Mouse (Mus musculus): ENCODE measurements around the gene Stim2.

The Stim2 gene

DNA sequence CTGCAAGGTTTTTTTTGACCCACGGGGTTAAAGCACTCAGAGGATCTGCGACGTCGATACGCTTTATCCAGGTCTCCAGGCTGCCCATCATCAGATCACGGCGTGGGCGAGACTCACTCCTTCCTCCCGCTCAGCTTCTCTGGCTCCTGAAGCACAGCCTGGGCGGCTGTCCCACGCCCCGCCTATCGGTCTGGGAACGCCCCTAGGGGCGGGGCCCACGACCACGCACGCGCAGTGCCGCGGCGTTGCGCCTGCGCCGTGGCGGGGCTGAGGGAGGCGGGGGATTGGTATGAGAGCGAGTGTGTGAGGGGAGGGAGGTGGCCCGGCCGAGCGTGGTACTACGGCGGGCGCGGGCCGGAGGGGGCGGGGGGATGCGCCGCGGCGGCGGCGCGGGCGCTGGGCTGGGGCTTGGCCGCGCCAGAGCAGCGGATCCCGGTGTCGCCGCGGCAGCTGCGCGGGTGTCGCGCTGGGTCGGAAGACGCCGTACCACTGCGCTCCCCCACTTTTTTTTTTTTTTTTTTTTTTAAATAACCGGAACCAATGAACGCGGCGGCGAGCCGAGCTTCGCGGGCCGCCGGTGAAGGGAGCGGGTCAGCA lies at the start of gene Stim2:
Gene Stim2 (plus strand): TSS at position 354 of the 597 bp plus-strand sequence.
- WGBS = under 1% methylated on average over 68 of the region's 71 CpGs

DNA sequence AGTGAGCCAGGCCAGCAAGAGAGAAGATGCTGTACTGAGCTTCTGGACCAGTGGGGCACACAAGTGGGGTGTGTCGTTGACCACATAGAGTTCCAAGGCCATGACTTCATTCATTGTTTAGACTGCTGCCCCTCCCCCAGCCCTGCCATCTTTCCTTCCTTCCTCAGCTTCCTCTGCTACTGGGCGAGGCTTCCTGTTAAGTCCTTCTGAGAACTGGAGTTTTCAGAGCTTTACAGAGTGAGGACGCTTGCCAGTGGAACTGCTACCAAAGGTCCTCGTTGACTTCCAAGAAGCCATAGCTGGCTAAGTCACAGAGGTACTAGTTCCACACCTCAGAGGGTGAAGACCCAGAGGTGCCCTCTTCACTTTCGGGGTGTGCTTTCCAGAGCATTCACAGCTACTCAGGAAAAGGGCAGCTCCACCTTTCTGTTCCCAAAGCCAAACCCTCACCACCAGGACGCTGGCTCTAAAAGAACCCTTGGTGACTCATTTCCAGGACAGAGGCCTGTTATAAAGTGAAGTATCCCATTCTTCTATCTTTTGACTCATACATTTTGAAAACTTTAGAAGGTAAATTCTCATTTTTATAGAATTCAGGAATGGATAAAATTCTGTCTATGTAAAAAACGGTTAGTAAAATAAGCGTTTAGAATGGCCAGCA lies 49.6 kb upstream of the Stim2 start:
- 79% methylated on average over 8 of the region's 8 CpGs for WGBS

DNA sequence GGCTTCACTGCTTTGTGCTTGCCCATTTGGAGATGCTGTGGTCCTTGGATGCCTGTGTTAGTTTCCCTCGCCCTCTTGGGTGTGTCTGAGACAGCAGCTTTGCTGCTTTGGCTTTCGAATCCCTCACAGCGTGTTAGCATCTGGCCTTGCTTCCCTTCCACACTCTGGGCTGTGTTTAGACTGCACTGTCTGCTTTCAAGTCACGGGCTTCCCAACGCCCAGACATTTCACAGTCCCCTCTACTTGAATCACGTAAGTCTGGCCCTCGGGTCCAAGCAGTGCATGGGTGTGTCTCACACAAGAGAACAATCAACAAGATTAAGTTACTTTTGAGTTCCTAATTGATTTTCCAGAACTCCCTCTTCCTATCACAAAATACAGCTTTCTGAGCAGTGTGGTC lies 48.1 kb upstream of the Stim2 start:
- WGBS = 48% methylated on average over 7 of the region's 7 CpGs

DNA sequence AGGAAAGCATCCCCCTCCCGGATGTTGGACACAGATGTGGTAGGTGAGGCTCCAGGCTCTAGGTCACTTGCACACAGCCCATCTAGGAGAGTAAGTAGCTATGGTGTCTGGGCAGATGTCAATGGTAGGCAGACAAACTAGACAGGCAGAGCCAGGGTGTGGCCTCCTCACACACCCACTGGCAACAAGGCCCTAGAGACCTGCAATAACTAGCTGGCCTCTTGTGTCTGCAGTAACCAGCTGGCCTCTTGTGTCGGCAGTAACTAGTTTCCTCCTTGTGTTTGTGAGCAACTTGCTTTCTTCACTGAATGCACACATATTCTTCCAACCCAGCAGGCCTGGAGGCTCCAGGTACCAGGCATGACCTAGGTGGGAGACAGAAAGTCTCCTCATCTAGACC lies 44.5 kb upstream of the Stim2 start:
- 94% methylated on average over 2 of the region's 2 CpGs for WGBS

DNA sequence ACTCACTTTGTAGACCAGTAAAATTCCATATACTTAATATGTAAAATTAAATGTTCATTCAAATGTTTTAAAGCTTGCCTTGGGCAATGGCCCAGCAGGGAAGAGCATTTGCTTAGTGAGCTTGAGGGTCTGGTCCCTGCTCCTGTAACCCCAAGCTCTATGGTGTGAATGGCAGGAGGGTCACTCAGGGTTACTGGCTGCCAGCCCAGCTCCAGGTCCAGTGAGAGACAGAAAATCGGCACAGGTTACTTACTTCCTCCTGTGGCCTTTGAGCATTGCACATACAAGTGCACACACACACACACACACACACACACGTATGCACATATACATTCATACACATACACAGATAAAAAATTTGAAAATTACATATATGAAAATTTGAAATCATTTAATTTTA lies 42.3 kb upstream of the Stim2 start:
- WGBS = 82% methylated on average over 2 of the region's 2 CpGs

DNA sequence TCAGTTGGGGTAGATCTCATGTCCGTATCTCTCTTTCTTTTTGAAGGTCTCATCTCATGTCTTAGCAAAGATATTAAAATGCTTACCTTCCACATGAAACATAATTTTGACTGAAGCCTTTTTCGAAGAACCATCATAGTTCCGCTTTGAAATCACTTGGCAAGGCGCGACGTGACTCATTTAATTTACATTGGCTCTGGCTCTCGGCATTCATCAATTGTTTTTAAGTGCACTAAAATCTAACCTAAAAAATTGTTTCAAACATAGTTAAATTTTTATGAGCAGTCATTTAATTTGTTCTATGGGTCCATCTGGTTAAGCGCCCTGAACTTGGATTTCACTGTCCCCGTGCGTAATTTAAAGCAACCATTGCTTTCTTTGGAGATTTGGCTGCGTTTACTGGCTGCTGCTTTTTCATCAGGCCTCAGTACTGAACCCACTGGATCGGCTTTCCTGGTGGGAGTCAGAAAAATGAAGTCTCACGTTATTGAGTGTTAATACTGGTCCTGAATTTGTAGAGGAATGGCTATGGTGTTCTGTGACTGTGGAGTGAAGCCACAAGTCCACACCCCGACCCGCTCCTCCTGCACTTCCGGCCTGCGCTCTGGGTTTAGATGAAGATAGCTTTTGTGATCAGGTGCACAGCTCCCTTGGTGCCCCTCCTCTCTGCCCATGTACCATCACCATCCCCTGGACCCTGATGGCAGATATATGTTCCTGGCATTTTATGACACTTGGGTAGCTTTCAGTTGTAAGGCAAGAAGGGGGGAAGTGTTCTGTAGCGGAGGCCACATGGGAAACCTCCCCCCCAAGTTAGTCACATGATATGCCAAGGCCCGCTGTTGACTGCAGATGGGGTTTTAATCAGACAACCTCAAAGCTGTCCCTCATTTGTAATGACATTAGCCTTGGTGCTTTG lies 41.6 kb upstream of the Stim2 start:
- 76% methylated on average over 19 of the region's 19 CpGs for WGBS

DNA sequence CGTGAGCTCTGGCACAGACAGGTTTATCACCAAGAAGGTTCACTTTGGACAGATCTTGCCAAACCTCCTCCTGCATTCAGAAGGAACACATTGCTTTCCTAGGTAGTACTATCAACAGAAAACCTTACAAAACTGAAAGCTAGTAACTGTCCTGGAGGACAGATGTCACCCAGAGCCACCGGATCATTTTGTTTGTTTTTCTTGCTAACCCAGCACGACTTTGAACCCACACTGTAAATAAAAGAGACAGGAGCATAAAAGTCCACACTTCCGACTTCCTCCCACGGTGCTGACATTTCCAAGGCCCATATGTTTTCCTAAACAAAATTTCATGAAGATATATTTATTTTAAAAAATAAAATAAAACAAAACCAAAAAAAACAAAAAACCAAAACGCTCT lies 41.0 kb upstream of the Stim2 start:
- WGBS = 72% methylated on average over 6 of the region's 6 CpGs

DNA sequence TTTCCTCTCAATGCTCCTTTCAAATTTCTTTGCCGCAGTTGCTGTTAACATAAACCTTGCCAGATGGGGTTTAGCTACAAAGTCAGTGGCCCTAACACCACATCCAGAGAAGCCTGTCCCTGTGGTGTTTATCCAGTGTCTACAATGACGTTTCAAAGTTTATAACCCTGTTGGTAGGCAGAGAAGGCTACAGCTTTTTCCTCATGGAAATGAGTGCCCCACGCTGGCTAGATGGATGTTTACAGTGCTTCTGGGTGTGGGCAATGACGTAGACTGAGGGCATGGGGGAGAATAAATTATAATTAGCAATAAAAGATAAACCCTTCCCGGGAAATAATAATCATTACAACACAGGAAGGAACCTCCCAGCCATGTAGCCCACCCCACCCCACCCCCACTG lies 37.1 kb upstream of the Stim2 start:
- 69% methylated on average over 5 of the region's 5 CpGs for WGBS

DNA sequence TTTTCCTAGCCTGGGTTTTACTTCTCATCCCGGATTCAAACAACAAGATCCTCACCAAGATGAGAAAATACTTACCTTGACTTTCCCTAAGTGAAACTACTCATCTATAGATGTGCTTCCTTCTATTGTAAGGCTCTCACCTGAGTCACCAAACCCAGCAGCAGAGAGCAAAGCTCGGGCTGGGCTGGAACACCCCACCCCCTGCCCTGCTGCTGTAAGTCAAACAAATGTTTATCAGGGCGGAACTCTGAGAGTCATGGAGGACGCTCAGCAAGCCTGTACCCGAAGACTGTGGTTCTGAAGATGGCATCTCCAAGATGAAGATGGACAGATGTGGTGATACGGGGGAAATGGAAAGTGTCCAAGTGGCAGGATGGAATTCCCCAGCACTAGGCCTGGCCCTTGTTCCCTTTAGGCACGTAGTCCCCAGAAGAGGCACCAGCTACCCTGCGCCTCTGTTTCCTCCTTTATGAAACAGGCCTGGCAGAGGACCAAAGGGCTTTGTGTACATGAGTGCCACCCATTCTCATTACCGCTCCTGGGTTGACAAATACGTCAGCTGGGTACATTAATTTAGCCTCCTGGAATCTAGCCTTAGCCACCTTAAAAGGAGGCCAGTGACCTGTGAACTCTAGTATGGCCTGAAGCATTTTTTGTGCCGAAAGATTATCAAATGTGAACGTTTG lies 36.3 kb upstream of the Stim2 start:
- WGBS = 73% methylated on average over 12 of the region's 12 CpGs

DNA sequence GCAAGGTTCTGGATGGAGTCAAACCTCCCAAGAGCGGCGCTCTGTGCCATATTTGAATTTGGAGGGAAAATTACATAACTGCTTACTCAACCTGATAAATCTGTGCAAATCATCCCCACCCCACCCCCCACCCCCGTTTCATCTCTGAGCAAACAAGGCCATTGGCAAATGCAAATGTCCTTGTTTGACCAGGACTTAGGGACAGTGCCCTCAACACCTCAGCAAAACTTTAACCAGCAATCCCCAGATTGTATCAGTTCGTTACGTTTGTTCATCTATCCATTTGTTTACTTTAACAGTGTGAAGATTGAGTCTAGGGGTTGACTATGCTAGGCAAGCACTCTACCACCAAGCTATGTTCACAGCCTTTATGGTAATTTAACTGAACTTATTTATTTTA lies 32.6 kb upstream of the Stim2 start:
- WGBS = 94% methylated on average over 5 of the region's 5 CpGs

DNA sequence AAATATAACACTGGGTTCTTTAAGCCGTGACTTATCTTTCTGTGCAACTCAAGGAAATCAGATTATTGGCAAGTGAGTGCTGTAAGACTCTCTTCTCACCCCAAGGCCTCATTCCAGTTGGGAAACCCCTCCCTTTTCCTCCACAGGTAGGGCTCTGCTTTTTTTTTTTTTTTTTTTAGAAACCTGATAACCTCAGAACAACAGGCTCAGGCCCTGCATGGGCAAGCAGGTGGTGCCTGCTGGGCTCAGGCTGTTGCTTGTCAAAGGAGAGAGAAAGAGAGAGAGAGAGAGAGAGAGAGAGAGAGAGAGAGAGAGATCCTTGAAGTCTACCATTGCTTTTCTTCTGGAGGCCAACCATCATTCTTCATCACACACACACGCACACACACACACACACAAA lies 30.7 kb upstream of the Stim2 start:
- 89% methylated on average over 2 of the region's 2 CpGs for WGBS

DNA sequence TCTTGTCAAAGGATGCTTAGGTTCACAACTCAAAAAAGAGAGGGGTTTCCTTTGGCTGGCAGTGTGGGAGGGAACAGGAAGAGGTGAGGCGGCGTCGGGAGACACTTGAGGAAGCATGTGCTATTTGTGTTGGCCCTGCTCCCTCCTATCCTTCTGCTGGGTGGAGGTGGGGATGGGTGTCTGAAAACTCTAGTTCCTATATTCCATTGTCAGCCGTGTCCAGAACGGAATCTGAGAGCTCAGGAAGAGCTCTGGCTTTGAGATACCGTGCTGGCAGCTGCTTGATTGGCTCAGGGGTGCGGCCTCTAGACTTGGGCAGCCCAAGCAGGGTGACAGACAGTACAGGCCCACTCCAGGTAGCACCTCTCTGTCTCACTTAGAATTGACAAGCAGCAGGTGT lies 28.1 kb upstream of the Stim2 start:
- WGBS = 46% methylated on average over 7 of the region's 7 CpGs

DNA sequence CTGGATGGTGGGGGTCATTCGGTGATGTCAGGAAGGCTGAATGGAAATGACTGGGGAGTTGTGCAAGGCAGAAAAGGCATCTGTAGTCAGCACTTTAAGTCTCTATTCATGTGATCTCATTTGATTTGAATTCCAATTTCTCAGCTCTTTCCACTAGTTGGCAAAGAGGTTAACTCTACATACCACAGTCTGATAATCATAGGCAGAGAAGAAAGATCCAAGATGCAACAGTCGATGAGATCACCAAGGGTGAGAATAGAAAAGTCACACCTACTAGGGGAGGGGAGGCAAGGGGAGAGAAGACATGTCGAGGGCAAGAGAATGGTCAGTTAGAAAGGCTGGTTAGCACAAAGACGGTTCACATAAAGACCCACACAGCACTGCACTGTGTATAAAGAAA lies 27.1 kb upstream of the Stim2 start:
- WGBS = 70% methylated on average over 4 of the region's 4 CpGs

DNA sequence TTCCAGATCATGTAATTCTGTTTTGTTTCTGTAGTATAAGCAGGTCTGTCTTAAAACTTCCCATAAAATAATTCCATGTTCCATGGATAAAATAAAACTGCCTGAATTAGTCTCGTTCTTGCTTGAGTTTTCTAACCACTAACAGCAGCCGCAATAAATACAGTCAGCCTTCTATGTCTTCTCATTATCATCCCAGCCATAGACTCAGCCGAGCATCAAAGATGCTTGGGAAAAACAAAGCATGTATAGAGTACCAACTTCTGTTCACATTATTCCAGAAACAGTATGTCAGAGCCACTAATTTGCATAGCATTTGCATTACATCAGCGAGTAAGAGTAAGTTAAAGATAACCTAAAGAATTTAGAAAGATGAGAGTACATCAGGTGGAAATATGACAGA lies 25.4 kb upstream of the Stim2 start:
- WGBS = 41% methylated on average over 4 of the region's 4 CpGs

DNA sequence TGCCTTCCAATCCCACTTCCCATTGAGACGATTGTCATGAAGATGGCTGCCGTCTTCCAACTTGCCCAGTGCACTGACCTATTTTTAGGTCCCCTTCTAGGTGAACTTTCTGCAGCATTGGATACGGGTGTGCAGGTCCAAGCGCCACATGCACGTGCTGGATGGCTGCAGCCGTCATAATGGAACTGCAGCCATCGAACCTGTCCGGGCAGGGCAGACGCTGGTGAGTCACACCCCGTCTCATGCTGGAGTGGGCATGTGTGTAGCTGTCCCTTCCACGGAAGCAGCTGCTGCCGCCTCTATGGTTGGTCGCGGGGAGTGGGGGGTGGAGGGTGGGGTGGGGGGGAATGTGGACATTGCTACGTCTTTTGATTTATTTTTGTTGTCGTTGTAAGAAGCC lies 21.8 kb upstream of the Stim2 start:
- 62% methylated on average over 16 of the region's 16 CpGs for WGBS

DNA sequence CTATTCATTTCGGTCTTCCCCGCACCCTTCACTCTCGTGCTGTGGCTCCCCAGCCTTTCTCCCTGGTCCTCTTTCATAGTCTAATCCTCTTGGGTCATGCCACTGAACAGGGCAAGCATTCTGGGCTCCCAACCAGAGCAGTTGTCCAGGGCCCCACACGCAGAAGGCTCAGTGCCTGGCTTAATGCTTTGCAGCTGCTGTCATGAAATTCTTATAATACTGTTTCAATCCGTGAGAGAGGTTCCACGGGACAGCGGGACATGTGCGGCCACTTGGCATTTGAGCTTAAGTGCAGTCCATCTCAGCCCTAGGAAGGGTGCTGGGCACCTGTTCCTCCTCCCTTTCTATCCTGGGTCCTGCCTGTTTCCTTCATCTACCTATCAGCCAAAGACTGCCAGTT lies 21.2 kb upstream of the Stim2 start:
- WGBS = 81% methylated on average over 8 of the region's 8 CpGs

DNA sequence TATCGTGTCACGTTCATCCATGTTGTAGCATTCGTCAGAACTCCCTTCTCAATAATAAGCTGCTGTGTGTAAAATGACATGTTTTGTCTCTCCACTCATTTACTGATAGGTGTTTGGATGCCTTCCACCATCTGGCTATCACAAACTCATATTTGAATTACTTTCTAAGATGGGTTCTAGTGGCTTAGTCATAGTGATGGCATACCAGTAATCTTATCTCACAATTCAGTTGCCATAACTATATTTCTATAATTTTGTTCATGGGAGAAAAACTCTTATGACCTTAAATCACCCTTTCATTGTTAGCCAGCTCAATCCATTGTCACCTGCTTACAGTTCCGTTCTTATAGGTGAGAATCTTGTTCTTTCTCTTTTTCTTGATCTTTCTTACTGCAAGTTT lies 14.9 kb upstream of the Stim2 start:
- 94% methylated on average over 4 of the region's 4 CpGs for WGBS

DNA sequence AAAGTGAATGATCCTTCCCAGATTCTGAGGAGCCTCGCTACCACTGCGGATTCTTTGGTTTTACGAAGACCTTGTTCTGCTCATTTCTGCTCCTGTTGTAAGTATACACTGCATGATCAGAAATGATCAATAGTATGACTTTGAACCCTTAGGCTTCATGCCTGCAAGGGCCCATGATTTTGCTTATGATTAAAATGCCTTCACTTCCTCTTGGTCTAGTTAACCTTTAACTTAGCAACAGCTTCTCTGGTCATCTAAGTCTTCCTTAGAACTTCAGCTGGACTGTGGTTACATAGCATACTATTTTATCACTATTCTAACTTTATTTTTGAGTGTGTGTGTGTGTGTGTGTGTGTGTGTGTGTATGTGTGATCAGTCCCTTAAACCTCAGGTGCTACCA lies 12.7 kb upstream of the Stim2 start:
- 98% methylated on average over 3 of the region's 3 CpGs for WGBS

DNA sequence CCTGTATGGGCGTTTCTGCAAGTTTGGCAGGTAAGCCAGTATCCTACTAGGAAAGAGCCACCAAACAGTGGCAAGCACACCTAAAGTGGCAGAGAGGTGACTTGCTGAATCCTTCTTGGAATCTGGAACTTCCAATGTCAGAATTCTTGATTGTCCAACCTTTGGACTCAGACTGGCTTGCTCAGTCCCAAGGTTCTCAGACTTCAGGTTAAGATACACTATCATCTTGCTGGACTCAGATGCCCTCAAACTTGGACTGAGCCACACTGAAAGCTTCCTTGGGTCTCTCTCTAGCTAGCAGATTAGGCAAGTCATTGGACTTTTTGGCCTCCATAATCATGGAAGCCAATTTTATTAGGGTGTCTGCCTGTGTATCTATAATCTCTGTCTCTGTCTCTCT lies 10.8 kb upstream of the Stim2 start:
- 90% methylated on average over 1 of the region's 1 CpGs for WGBS

DNA sequence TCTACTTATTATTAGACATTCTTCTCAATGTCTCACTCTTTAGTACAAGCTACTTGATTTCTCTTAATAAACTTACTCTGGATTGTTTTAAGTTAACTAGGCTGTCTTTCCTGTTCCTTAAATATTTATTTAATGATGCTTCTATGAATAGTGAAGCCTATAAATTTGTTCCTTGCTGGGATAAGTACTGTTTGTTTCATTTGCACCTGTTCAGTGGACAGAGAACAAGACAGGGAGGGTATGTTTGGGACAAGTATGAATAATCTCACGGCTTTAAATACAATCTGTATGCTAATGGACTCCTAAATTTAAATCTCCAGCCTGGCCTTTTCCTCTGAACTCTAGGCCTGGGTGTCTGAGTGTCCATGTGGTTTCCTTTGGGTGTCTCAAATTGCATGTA lies 10.2 kb upstream of the Stim2 start:
- 95% methylated on average over 1 of the region's 1 CpGs for WGBS

DNA sequence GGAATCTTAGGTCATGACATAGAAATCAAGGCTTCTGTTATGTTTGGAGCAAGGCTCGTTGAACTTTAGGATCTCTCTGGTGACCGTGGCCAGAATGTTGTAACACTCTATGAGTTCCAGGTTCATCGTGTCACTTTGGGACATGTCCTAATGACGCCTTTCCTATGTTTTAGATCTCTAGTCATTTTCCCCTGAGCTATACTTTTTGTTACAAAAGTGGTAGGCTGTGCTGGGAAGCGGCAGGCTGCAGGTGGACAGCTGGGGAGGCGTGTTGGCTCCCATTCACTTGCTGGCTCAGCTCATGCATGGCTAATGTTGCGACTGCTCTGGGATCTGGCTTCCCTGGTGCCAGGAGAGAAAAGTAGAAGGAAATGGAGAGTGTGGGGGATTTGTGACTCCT lies 5.7 kb upstream of the Stim2 start:
- WGBS = 33% methylated on average over 7 of the region's 7 CpGs

DNA sequence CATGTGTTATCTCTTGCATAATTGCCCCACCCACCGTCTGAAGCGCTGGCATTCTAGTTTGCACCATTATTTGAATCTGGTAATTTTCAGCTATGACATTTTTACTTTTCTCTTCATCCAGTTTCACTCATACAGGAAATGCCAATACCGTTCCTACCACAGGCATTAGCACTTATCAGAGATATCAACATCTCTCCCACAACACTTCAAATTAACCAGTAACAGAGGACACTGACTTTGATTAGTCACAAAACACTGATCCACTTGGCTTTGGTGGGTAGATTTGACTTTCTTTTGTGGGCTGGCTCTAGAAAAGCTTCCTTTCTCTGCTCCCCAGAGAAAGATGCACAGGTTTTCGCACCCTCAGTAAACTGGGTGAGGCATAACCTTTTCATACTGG lies 3.7 kb upstream of the Stim2 start:
- WGBS = 61% methylated on average over 4 of the region's 4 CpGs

Measured in cerebral cortex, adult 2 months (tissue).